Mouse (Mus musculus) testis, adult 2 months (tissue): ENCODE measurements around the gene Frat2.

Experiments
- CTCF ChIP-seq: fragments of 200-500 bp; IDR thresholded peaks from 2 replicates; pipeline ENCODE4 v1.5.1; 2012; ENCODE audit warnings: low read depth, mild to moderate bottlenecking, inconsistent platforms, low read length, moderate library complexity; ENCODE audit not compliant: control insufficient read depth, insufficient read depth, insufficient replicate concordance
- POLR2A ChIP-seq: fragments of 200-500 bp; IDR thresholded peaks from 2 replicates; pipeline ENCODE4 v1.6.1; 2012; ENCODE audit warnings: low read depth, mild to moderate bottlenecking, inconsistent platforms, low read length, moderate library complexity; ENCODE audit not compliant: control insufficient read depth

- TF ChIP-seq CTCF, result no peak
- no peak for TF ChIP-seq POLR2A
Observed at GRCm38 (mm10) chr19:41830106-41831031, 17.6 kb downstream of the Frat2 start.
